Mouse (Mus musculus) brain, embryonic 14.5 days (tissue): ENCODE data around the gene Fbxw11.

ENCODE experiments used
- CTCF ChIP-seq: fragments of 200-500 bp; IDR thresholded peaks from 2 replicates; pipeline ENCODE4 v1.5.1; 2012; ENCODE audit warnings: inconsistent platforms, mild to moderate bottlenecking, moderate library complexity, borderline replicate concordance; ENCODE audit not compliant: insufficient read depth, insufficient read length; ENCODE audit errors: extremely low read depth
- POLR2A ChIP-seq: fragments of 200-500 bp; IDR thresholded peaks from 2 replicates; pipeline ENCODE4 v1.6.1; 2012; ENCODE audit warnings: mild to moderate bottlenecking, inconsistent platforms, borderline replicate concordance; ENCODE audit not compliant: poor library complexity, insufficient read depth, insufficient read length, severe bottlenecking; ENCODE audit errors: extremely low read depth

DNA sequence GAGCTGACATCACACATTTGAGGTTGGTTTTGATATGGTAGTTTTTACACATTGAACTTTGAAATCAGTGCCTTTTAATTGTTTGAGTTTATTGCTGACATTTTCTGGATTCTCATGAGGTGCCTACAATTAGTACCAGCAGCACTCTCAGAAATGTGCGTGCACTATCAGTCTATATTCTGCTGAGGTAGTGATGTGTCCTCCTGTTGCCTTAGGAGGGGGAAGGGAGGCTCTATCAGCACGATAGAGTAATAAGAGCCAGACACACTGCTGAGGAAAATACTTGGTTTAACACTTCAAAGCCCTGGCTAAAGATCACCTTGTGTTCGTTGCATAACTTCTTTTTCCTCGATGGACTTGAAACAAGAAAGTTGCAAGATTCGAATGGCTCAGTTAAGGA, 73.4 kb downstream of the Fbxw11 start:
- TF ChIP-seq POLR2A (no peak), CTCF (no peak)
